Mouse (Mus musculus) frontal cortex, postnatal 10 days (tissue): Measurements from ENCODE around the gene Ddx41.

ENCODE experiments used
- DNase-seq, 2 experiments: peaks; one replicate each; pipeline ENCODE4 v3.0.0; 2022; ENCODE audit warnings: low spot score in 2 of 2, mixed read lengths in 1 of 2

The Ddx41 gene

DNA sequence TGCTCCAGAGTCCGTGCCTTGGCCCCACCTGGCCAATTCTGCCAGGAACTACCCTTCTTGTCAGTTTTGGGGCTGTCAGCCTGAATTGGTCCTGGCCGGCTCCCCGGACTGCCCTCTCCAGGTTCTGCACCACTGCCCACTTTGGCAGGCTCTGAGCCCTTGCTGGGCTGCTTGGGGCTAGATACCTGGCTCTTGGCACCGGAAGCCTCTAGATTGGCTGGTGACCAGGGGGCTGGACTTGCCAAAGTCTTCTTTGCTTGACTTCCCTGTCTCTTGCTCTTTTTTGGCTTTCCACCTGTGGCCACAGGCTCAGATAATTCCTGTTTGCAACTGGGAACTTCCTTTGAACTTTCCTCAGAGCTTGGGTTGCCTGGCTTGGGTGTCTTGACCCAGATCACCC is 6.4 kb upstream of the Ddx41 start:
- no peak for DNase-seq

DNA sequence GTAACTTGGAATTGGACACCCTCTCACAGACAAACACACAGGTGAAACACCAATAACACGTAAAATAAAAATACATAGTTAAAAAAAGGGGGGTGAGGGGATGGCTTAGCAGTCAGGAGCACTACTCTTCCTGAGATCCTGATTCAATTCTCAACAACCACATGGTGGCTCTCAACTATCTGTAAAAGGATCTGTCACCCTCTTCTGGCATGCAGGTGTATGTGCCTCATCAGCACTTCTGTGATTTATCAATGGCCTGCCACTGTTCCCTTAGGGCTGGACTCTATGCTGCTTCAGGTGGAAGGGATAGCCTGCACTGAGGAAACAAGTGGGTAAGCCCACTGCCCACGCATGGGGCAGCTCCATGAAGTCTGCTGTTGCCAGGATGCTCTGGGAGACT is 4.5 kb upstream of the Ddx41 start:
- no peak for DNase-seq

DNA sequence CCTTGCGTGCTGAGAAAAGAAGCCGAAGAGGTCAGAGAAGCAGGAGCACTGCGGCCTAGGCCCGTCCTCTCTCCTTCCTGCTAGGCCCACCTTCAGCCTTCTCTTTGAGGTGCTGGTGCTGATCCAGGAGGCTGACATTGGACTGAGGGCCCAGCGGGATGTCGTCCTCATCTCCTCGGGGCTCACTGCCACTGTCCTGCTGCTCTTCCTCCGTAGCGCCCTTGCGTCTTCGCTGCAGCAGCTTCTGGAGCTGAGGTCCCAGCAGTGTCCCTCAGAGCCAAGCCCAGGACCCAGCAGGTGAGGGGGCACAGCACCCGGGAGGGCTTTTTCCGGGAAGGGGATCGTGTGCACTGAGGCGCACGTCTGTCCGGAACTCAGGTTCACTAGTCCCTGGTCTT is 663 bp downstream of the Ddx41 start:
- DNase-seq: no peak

DNA sequence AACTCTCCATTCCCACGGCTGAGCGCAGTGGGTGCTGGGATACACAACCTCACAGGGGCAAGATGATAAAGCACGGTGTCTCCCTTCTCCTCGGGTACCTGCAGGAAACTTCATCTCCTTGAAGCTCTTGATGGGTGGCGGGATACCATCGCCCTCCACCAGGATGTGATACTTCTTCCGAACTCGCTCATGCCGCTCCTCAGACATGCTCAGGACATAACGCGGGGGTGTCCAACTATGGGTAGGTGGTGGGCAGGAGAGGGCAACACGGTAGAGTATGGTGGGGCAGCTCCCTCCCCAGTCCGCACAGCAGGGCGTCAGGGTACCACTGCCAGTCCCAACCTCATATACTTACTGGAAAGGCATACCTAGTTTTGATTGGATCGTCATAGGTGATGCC is 1.3 kb downstream of the Ddx41 start:
- DNase-seq: no peak

DNA sequence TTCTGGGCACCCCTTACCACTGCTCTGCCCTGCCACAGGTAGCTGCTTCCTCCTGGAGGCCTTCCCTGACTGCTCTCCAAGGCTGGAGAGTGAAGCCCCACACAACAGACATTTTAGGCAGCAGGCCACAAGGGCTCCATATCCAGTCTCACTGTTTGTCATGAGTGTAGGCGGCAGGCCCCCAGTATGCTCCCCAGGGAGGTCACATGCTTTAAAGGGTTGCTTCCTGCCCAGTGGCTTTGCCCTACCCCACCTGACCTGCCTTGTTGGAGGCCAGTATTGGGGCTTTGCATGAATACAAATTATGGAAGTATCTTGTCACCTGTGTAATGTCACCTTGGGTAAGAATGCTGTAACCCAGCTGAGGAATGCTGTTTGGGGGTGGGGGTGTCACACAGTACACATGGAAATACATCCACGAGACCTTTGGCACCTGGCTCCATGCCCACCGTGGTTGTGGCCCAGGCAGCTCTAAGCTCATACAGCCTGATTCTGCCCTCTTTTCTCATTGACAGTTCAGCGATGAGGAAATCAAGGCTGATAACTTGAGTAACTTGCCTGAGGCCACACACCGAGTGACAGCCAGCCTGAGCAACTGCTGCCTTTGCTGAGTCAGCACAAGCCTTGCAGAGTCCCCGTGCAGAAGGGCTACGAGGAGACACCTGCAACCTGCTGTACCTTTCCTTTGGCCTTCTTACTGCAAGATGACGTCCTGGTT is 7.1 kb downstream of the Ddx41 start, which contains the start of gene Dok3:
Dok3 (minus strand) TSS at position 99 of the 718 bp plus-strand sequence.
- DNase-seq: peak in 1 of 2 experiments; percentile 29

DNA sequence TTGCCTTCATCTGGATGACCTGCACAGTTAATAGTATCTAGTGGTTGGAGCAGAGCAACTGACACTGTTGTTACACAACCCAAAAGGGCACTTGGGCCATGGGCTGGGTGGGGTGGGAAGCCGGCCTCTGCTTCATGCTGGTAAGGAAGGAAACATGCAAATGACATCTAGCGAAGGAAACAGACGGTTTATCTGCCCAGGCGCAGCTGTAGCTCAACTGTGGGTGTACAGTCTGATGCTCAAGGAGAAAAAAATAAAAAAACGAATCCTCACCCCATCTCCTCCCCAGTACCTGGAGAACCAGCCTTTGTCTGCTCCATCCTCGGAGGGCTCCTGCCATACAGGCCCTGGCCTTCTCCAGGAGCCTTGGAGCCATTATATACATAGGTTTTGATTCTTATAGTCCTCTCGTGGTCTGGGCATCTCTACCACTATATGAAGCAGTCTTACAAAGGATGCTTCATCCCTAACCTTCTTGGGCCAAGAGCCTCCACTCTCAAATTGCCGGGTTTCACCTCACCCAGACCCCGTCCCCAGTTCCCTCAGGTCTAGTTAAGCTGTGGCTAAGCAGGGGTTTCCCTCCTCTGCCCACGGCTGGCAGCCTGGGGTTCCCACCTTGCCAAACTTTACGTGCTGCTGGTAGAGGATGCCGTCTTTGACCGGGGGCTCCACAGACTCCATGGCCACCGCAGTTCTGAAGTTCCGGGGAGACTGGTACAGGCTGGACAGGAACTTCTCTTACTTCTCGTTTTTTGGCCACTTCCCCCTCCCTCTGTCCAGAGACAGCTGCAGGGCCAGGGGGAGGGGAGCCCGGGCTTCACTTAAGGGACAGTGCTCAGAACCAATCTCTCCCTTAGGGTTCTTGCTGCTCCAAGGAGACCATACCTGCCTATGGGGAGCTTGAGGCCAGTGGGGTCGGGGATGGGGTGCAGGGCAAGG is 8.4 kb downstream of the Ddx41 start:
- DNase-seq: peak in 1 of 2 experiments; percentile 42

DNA sequence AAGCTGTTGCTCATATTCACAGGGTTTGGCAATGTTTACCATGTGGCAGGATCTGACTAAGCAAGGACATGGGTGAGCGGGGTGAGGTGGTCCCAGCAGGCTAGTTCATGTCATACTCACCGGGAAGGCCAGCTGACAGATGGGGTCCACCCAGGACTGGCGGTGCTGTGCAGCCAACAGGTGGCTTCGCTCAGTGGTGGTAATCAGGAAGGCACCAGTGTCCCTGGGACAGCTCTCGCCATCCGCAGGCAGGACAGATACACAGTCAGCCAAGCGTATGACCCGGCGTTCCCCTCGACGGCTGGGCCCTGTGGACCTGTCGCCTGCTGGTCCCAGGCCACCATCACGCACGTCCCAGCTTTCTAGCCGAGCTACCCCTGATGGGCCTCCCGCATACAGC is 9.2 kb downstream of the Ddx41 start:
- DNase-seq: peak in 1 of 2 experiments; percentile 30

DNA sequence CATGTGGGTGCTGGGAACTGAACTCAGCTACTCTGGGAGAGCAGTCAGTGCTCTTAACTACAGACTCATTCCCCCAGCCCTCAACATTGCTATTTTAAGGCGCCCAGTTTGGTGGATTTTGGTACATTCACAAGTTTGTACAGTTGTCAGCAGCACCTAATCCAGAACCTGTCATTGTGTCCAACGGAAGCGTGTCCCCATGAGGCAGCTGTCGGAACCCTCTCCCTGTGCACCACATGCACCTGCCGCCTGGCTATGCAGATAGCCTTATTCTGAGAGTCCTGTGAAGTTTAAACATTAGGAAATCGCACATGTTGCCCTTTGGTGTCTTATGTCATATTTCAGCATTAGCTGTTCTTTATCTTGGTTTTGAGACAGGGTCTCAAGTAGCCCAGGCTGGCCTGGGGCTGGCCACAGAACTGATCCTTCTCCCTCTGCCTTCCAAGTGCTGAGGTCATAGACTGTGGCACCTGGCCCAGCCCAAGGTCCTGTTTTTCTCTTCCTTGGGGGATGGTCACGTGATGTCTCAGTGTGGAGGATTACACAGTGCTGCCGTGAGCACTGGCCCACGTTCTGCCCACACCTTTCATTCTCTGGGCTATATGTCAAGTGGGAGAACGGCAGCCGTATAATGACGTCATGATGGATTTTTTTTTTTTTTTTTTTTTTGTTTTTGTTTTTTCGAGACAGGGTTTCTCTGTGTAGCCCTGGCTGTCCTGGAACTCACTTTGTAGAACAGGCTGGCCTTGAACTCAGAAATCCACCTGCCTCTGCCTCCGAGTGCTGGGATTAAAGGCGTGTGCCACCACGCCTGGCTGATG is 10.5 kb downstream of the Ddx41 start:
- DNase-seq: no peak

DNA sequence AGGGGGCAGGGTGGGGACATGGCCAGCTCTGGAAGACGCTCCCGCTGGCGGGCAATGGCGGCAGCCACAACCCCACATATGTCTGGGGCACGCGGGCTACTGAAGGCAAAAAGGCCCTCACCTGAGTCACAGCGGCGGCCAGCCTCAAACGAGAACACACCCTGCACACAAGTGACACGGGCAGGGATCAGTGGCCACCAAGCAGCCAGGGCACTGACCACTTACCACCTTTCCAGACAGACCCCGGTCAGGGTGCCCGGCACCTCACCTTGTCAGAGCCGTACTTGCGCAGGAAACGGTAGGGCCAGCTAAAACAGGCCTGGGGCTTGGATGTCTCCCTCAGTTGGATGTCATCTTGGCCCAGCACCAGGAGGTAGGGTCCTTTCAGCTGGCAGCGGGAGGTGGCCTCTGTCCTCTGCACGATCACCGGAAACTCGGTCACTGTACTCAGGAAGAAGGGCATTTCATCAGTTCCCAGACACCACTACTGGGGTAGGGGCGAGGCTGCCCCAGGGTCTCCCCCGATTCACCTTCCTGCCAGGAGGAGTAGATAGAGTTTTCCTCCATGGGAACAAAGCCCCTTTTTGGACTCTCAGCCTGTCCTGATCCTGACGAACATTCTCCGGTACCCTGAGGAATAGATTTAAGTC is 12.4 kb downstream of the Ddx41 start:
- DNase-seq: no peak

DNA sequence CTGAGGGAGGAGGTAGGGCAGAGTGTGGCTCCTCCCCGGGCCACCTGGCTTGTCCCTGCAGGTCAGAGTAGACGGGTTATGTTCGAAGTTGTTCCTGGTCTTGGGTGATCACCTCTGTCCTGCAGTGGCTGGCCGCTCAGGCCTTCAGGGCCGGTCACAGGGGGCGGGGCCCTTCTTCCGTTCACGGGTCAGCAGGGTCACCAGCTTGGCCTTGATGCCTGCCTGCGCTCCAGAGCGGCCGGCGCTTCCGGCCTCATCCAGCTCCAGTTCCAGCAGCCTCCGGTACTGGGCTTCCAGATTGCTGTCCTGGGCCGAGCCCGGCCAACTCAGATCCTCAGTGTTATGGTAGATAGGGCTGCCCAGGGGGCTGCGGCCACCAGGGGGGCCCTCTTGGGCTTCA is 13.2 kb downstream of the Ddx41 start:
- DNase-seq: no peak

DNA sequence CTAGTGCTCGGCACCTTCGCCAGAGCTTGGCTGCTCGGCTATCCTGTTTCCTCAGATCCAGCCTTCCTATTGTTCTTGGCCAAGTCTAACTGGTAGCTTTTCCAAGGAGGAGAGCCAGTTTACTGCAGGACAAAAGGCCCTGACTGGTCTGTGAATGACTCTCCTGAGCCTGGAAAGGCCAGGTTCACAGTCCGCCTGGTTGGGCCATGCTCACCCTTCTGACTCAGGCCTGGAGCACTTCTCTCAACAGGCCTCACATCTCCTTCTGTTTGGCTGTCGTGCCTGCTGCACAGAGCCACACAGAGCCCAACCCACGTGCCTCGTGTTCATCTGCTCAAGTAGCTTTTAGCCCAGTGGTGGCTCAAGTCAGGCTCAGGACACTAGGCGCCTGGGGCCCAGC is 13.7 kb downstream of the Ddx41 start:
- DNase-seq: no peak

DNA sequence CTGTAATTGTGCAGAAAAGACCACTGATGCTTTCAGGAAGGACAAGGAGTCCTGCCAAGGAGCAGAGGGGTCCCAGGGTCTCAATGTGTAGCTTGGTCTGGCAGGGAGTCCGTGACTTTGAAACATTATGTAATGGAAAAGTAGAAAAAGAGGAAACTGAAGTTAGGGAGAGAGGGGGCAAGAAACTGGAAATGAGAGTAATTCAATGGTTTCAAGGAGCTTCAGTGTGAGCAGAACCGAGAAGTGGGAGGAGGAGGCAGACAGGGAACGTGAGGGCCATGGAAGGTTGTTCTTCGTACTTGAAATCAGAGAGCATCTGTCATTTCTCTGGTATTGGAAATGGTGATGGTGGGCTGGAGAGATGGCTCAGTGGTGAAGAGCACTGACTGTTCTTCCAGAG is 16.9 kb downstream of the Ddx41 start:
- DNase-seq: no peak

DNA sequence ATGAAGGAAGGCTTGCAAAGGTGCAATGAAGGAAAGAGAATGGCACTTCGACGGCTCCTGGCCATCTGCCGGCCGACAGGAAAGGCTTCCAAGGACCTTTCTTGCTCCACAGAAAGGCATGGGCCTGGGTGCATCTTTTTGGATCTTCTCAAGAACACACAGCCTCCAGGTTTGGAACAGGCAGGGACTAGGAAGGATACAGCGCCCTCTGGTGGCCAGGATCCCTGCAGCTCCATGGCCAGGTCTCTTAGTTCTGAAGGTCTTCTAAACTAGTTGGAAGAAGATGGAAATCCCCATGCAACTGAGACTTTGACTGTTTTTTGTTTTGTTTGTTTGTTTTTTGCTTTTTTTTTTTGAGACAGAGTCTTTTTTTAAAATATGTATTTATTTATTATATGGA is 19.5 kb downstream of the Ddx41 start:
- DNase-seq: peak in 1 of 2 experiments; percentile 85

DNA sequence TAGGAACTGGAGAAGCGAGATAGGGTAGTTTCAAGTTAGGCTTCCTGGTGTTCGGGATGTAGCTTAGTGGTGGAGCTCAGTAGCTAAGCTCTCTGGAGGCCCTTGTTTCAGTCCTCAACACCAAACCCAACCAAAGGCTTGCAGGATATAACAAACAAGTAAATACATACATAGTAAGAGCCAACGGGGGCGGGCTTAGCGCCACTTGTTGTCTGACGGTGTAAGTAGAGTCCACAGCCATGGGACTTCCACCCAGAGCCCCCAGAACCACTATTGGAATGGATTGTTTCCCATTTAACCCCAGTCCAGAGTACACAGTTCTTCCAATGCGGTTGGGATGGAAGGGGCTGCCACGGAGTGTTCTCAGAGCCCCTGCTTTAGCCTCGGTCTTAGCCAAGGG is 22.6 kb downstream of the Ddx41 start:
- DNase-seq: no peak

DNA sequence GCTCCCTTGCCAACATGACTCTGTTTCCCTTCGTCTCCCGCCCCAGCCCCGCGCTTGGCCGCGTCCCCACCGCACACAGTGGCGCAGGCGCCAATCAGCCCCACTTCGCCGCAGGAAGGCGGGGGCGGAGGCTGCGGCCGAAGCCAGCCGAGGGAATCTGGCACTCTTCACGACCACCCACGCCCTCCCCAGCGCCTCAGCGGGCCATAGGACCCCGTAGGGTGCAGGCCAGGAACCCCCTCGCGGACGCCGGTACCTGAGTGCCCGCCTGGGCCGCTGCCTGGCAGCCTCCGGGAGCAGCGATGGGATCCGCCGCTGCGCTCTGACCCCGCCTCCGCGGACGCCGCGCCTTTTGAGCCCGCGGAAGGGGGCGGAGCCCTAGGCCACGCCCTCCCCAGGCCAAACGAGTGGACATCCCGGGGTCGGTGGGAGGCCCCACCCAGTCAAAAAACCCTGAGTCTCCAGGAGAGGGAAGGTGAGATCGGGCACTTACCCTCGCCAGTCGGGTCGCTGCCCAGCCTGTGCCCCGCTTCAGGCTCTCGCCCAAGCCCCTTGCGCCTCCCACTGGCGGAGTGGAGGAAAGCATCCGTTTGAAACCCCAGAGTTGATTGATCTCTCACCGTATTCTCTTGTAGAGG is 23.2 kb downstream of the Ddx41 start, which contains the start of gene Pdlim7:
Pdlim7 (minus strand) TSS at position 566 of the 638 bp plus-strand sequence.
- peak; percentile 76 to 86 for DNase-seq

DNA sequence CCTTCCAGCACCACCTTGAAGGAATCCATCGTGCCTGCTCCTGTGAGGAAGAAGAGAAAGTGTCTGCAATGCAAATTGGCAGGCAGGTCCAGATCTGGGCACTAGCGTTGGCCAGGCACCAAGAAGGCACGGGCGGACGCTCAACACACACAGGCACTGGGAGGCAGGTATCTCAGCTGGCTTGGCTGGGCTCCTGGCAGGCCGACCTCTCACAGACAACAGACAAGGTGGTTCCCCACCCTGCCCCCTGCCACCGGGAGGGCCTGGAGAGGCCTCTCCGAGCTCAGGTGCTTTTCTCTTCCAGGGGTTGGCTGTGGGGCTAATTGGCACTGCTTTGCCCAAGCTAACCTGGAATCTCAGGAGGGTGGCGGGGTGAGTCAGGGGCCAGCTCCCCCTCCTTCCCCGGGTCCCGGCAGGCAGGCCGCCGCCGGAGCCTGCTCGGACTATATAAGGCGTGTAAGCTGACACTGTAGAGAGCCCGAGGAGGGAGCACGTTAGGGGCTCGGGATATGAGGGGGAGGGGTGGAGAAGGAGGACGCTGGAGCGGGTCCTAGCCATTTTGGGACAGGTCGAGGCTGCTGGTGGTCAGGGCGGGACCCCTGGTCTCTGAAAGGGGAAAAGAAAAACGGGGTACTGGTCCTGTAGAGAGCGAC is 24.0 kb downstream of the Ddx41 start:
- DNase-seq: no peak

DNA sequence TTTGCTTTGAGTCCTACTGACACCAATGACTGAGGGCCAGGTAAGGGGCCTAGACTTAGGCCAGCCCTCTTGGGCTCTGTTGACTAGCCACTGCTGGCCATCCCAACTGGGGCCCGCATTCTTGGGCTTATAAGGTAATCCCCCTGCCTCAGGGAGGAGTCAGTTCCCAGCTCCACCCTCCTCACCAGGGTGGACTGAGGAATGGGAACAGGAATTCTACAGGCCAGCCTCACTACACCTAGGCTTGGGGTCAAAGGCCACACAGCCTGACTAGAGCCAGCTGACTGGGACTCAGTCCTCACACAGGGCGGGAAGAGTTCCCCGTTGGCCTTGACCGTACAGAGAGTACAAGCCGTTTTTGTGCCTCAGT is 25.0 kb downstream of the Ddx41 start:
- no peak for DNase-seq

DNA sequence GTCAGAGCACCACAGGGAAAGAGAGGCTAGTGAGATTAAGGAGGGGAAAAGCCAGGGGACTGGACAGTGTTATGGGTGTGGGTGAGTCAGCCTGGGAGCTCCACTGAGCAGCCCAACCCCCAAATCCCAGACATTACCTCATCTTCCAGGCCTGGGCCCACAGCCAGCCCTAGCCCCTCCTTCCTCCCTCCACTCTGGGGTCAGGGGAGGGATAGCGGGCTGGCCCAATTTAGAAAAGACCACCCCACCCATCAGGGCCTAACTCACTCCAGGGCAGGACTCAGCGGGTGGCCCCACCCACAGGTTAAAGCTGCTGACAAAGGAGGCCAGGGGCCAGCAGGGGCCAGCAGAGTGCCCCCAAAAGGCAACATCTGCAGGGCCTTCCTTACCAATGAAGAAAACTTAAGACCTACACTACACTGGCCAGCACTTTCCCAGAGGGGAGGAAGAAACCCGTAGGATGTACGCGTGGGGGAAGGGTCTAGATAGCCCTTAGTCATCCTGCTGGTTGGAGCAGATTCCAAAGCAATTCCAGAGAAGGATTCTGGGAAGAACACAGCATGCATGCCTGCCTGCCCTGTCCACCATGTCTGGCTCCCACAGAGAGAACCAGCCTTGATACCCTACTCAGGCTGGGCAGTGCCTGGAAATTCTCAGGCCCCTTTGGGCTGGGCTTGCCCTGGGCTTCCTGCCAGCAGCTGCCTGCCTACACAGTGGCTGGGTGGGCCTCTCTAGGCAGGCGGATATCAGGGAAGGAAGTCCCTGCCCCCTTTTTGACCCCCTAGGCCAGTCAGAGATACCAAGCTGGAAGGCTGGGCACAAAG is 25.6 kb downstream of the Ddx41 start:
- DNase-seq: no peak

DNA sequence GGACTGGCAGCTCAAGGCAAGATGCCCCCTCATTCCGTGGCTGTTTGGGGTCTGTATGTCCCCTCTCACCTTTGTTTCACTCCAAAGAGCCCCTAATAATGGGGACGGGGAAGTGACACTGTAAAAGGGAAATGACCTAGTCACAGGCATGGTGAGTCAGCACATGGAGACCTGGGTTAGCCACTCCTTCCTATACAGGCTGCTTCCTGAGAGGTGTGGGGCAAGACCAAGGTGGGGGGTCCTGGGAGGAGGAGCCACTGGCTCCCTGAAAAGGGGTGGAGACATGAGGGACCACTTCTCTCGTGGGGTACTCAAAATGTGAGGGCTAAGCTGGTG is 26.2 kb downstream of the Ddx41 start:
- DNase-seq: no peak

DNA sequence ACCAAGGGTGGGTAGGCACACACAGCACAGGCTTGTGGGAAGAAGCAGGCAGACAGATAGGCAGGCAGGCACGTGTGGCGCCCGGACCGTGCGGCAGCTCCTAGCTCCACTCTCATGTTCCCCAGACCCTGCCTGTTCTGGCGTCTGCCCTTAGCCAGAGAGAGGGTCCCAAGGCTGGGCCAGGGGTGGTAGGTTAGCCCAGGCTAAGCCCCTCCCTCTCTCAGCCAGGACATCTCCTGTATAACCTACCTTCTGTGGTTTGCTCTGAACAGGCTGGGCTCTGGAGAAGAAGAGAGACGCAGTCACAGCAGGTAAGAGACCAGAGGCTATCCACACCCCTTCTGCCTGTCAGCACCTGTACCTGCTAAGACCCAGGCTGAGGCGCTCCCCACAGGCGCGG is 27.9 kb downstream of the Ddx41 start:
- no peak for DNase-seq
